Mouse (Mus musculus) heart, postnatal 0 days (tissue): Measurements from ENCODE around the gene Gm43191. TPM values are rescaled to one million over a fixed set of nuclear protein-coding genes. Genes with fewer than 3 reads are reported as not detected.
"Not testable (repeated sequence)": the region's sequence is repeated elsewhere in the genome, so short reads cannot be mapped to it uniquely, and the experiment has no call there.

Source experiments
- ATAC-seq: fragments of 200-750 bp; cut with Nextera tagmentation; 2 replicates; pipeline ENCODE4 v1.8.0; 2017; ENCODE audit warnings: low read depth, moderate number of reproducible peaks, moderate library complexity; ENCODE audit not compliant: insufficient read depth
- DNase-seq: peaks from one replicate; pipeline ENCODE4 v3.0.0-alpha.2; 2016; ENCODE audit warnings: low spot score
- H3K27ac ChIP-seq: fragments of 300-500 bp; sonication (generic); 2 replicates; pipeline ENCODE4 v1.5.1; 2014; ENCODE audit warnings: low read depth, mild to moderate bottlenecking
- H3K27me3 ChIP-seq: fragments of 300-500 bp; sonication (generic); 2 replicates; pipeline ENCODE4 v1.6.1; 2014; ENCODE audit warnings: low read length, mixed read lengths; ENCODE audit not compliant: control insufficient read depth, insufficient read depth
- H3K36me3 ChIP-seq: fragments of 300-500 bp; sonication (generic); replicated peaks from 2 replicates; pipeline ENCODE4 v1.6.1; 2014; ENCODE audit warnings: low read length, mixed read lengths; ENCODE audit not compliant: control insufficient read depth, insufficient read depth
- H3K4me1 ChIP-seq: fragments of 300-500 bp; sonication (generic); 2 replicates; pipeline ENCODE4 v1.6.1; 2014; ENCODE audit warnings: antibody characterized with exemption; ENCODE audit not compliant: control insufficient read depth, insufficient read depth
- H3K4me2 ChIP-seq: fragments of 300-500 bp; sonication (generic); 2 replicates; pipeline ENCODE4 v1.6.1; 2014; ENCODE audit warnings: low read depth, mild to moderate bottlenecking, low read length, moderate library complexity
- H3K4me3 ChIP-seq: fragments of 300-500 bp; sonication (generic); 2 replicates; pipeline ENCODE4 v1.5.1; 2014; ENCODE audit warnings: low read depth, low read length
- H3K9ac ChIP-seq: fragments of 300-500 bp; sonication (generic); replicated peaks from 2 replicates; pipeline ENCODE4 v1.6.1; 2014; ENCODE audit warnings: low read depth, low read length, mixed read lengths
- H3K9me3 ChIP-seq: fragments of 300-500 bp; sonication (generic); replicated peaks from 2 replicates; pipeline ENCODE4 v1.6.1; 2016; ENCODE audit warnings: low read length; ENCODE audit not compliant: control insufficient read depth
- CTCF ChIP-seq: IDR thresholded peaks from 2 replicates; pipeline ENCODE4 v1.5.1; 2016; ENCODE audit warnings: antibody characterized with exemption, control low read depth, low read depth
- EP300 ChIP-seq: IDR thresholded peaks from 2 replicates; pipeline ENCODE4 v1.6.1; 2016; ENCODE audit warnings: antibody characterized with exemption, low read depth
- WGBS: fragments of 180-500 bp; shearing (Covaris S2); extraction: QIAGEN DNeasy Blood & Tissue Kit; methylation state at CpG from one replicate; pipeline ENCODE4 v1.1.7; 2014; 5-methylcytosine and 5-hydroxymethylcytosine counted together
- polyA plus RNA-seq: library from polyadenylated mRNA; unstranded; fragments of >200 nt; fragmentation: Nextera tagmentation; extraction: Ambion mirVana; gene quantifications from 2 replicates; pipeline ENCODE4 v1.2.1, GENCODE M21; 2015
- total RNA-seq: library from RNA; depleted of rRNA; stranded (reverse); fragments of >200 nt; gene quantifications from 2 replicates; pipeline ENCODE4 v1.2.3, GENCODE M21; 2014; ENCODE audit warnings: low replicate concordance

Gm43191 gene
- total and polyA plus RNA-seq, 2 experiments from 2014 or later = not detected

GRCm38 (mm10) chr3:116661288-116661869, 19.7 kb downstream of the Gm43191 start:
- TF ChIP-seq CTCF = no peak
- TF ChIP-seq EP300 = no peak
- DNase-seq = no peak
- H3K9ac ChIP-seq = peak overlapping the region; percentile 97
- peak overlapping the region; percentile 78 for H3K4me2 ChIP-seq
- WGBS = 5% methylated on average over 16 of the region's 16 CpGs
- H3K4me3 ChIP-seq = peak overlapping the region; percentile 97
- H3K27ac ChIP-seq = peak overlapping the region; percentile 97
- no peaks in the 10 kb centered on the region for H3K36me3 ChIP-seq
- H3K9me3 ChIP-seq = no peaks in the 10 kb centered on the region
- H3K27me3 ChIP-seq = no peaks in the 10 kb centered on the region
- ATAC-seq = no peak
- peaks cover 32% of the 10 kb centered on the region for H3K4me1 ChIP-seq

- Histone ChIP-seq H3K4me2 (peak overlapping the region; percentile 78; the same call in 1 of the 2 replicates), H3K27me3 (no peaks in the 10 kb centered on the region), H3K9ac (no peak overlapping the region), H3K9me3 (no peaks in the 10 kb centered on the region), H3K4me3 (no peak overlapping the region), H3K27ac (no peak overlapping the region), H3K36me3 (no peaks in the 10 kb centered on the region), H3K4me1 (peaks cover 36% of the 10 kb centered on the region)
- ATAC-seq (no peak), DNase-seq (no peak)
- TF ChIP-seq EP300 (no peak), CTCF (no peak)
- WGBS = 61% methylated on average over 13 of the region's 13 CpGs
Observed at GRCm38 (mm10) chr3:116659856-116660430, 21.1 kb downstream of the Gm43191 start.

GRCm38 (mm10) chr3:116658928-116659565, 22.0 kb downstream of the Gm43191 start:
- no peak overlapping the region for H3K9ac ChIP-seq
- no peak overlapping the region for H3K27ac ChIP-seq
- no peaks in the 10 kb centered on the region for H3K27me3 ChIP-seq
- H3K4me3 ChIP-seq = no peak overlapping the region
- H3K36me3 ChIP-seq = no peaks in the 10 kb centered on the region
- no peak for ATAC-seq
- DNase-seq = no peak
- no peak for TF ChIP-seq EP300
- no peak for TF ChIP-seq CTCF
- no peaks in the 10 kb centered on the region for H3K9me3 ChIP-seq
- peaks cover 36% of the 10 kb centered on the region for H3K4me1 ChIP-seq
- H3K4me2 ChIP-seq = no peak overlapping the region
- 83% methylated on average over 15 of the region's 15 CpGs for WGBS

- Histone ChIP-seq H3K4me1 (peaks cover 41% of the 10 kb centered on the region), H3K4me2 (no peak overlapping the region), H3K36me3 (no peaks in the 10 kb centered on the region), H3K27me3 (no peaks in the 10 kb centered on the region), H3K4me3 (no peak overlapping the region), H3K9me3 (no peaks in the 10 kb centered on the region), H3K9ac (no peak overlapping the region), H3K27ac (no peak overlapping the region)
- TF ChIP-seq EP300 = no peak
- no peak for TF ChIP-seq CTCF
- ATAC-seq (no peak), DNase-seq (no peak)
- WGBS = 68% methylated on average over 7 of the region's 7 CpGs
Observed at GRCm38 (mm10) chr3:116656184-116656965, 24.7 kb downstream of the Gm43191 start.

GRCm38 (mm10) chr3:116654051-116654450, 27.0 kb downstream of the Gm43191 start:
- not testable (repeated sequence) for DNase-seq, H3K4me2 ChIP-seq, ATAC-seq, H3K9ac ChIP-seq, H3K9me3 ChIP-seq, H3K4me3 ChIP-seq, H3K27ac ChIP-seq, H3K36me3 ChIP-seq, H3K27me3 ChIP-seq
- 95% methylated on average over 11 of the region's 11 CpGs for WGBS
- peaks cover 29% of the 10 kb centered on the region; the same call in 1 of the 2 replicates for H3K4me1 ChIP-seq
